Mouse (Mus musculus): ENCODE measurements around the gene Slc35f4. TPM values are rescaled to one million over a fixed set of nuclear protein-coding genes. Genes with fewer than 3 reads are reported as not detected.

The Slc35f4 gene
- polyA plus RNA-seq, 1 experiment = 5.5 TPM

- TF ChIP-seq POLR2A (IDR thresholded peaks at IDR 0.05; ENCODE audit: borderline replicate concordance, insufficient read depth, low read length) = no peak
- TF ChIP-seq CTCF (IDR thresholded peaks at IDR 0.05; ENCODE audit: borderline replicate concordance, insufficient read depth, low read depth, low read length) = no peak
- Histone ChIP-seq H3K27me3 (ENCODE audit: control insufficient read depth, insufficient read depth, low read length) (no peaks in the 10 kb centered on the region), H3K4me1 (ENCODE audit: control insufficient read depth, insufficient read depth, low read length) (peaks cover 8% of the 10 kb centered on the region; the same call in 1 of the 2 replicates), H3K27ac (ENCODE audit: insufficient read depth, low read length) (no peak overlapping the region), H3K4me3 (replicated peaks; ENCODE audit: insufficient read depth, low read depth, low read length) (no peak overlapping the region)
- WGBS = 40% methylated on average over 5 of the region's 5 CpGs
- peak in 1 of 2 experiments; percentile 25 for DNase-seq
Measured at GRCm38 (mm10) chr14:49311091-49311492, 214.8 kb downstream of the Slc35f4 start.

- Histone ChIP-seq H3K27me3 (ENCODE audit: control insufficient read depth, insufficient read depth, low read length) (no peaks in the 10 kb centered on the region), H3K27ac (ENCODE audit: insufficient read depth, low read length) (no peak overlapping the region), H3K4me1 (ENCODE audit: control insufficient read depth, insufficient read depth, low read length) (peaks cover 8% of the 10 kb centered on the region; the same call in 1 of the 2 replicates), H3K4me3 (replicated peaks; ENCODE audit: insufficient read depth, low read depth, low read length) (no peak overlapping the region)
- no peak for TF ChIP-seq POLR2A (IDR thresholded peaks at IDR 0.05; ENCODE audit: borderline replicate concordance, insufficient read depth, low read length)
- no peak for DNase-seq
- 95% methylated on average over 2 of the region's 2 CpGs for WGBS
Measured at GRCm38 (mm10) chr14:49309670-49310069, 216.2 kb downstream of the Slc35f4 start.

DNA sequence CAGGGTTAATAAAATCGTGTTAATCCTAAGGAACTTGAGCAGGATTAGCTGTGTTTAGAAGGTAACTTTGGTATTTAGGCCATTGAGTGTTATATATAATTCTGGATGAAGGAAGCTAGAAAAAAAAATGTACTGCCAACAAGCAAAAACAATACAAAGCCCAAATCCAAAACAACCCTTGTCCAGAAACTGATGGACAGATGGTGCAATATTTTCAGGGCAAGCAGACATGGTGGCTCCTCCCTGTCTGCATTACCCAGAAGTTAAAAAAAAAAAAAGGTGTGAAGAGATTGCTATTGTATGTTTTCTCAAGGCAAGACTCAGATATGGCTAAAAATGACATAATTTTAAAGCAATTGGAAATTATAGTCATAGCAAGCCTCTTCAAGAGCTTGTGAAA lies 217.3 kb downstream of the Slc35f4 start:
- H3K4me3 ChIP-seq (replicated peaks; ENCODE audit: insufficient read depth, low read depth, low read length) = no peak overlapping the region
- WGBS = 15% methylated on average over 1 of the region's 1 CpGs
- H3K4me1 ChIP-seq (ENCODE audit: control insufficient read depth, insufficient read depth, low read length) = peaks cover 8% of the 10 kb centered on the region; the same call in 1 of the 2 replicates
- TF ChIP-seq CTCF (IDR thresholded peaks at IDR 0.05; ENCODE audit: borderline replicate concordance, insufficient read depth, low read depth, low read length) (no peak), POLR2A (IDR thresholded peaks at IDR 0.05; ENCODE audit: borderline replicate concordance, insufficient read depth, low read length) (no peak)
- no peaks in the 10 kb centered on the region for H3K27me3 ChIP-seq (ENCODE audit: control insufficient read depth, insufficient read depth, low read length)
- DNase-seq = peak in 1 of 2 experiments; percentile 81
- H3K27ac ChIP-seq (ENCODE audit: insufficient read depth, low read length) = no peak overlapping the region

DNA sequence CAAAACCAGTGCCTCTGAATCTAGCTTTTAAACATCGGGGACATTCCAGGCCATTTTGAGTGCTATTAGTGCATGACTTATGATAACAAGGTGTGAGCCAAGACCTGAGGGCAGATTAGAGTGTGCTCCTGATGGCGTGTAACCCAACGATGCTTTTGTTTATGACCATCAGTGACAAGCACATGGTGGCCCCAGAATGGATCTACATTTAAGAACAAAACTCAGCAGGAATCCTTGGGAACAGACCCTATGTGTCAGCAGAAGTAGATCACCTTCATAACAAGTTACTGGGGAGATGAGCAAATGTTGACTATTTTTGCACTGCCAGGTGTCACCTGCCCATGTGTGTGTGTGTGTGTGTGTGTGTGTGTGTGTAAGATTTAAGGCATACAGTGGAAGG lies 218.0 kb downstream of the Slc35f4 start:
- no peak for TF ChIP-seq POLR2A (IDR thresholded peaks at IDR 0.05; ENCODE audit: borderline replicate concordance, insufficient read depth, low read length)
- no peak for TF ChIP-seq CTCF (IDR thresholded peaks at IDR 0.05; ENCODE audit: borderline replicate concordance, insufficient read depth, low read depth, low read length)
- Histone ChIP-seq H3K4me1 (ENCODE audit: control insufficient read depth, insufficient read depth, low read length) (peaks cover 8% of the 10 kb centered on the region; the same call in 1 of the 2 replicates), H3K4me3 (replicated peaks; ENCODE audit: insufficient read depth, low read depth, low read length) (no peak overlapping the region), H3K27ac (ENCODE audit: insufficient read depth, low read length) (no peak overlapping the region), H3K27me3 (ENCODE audit: control insufficient read depth, insufficient read depth, low read length) (no peaks in the 10 kb centered on the region)
- DNase-seq = peak; percentile 33 to 52
- 28% methylated on average over 3 of the region's 3 CpGs for WGBS

DNA sequence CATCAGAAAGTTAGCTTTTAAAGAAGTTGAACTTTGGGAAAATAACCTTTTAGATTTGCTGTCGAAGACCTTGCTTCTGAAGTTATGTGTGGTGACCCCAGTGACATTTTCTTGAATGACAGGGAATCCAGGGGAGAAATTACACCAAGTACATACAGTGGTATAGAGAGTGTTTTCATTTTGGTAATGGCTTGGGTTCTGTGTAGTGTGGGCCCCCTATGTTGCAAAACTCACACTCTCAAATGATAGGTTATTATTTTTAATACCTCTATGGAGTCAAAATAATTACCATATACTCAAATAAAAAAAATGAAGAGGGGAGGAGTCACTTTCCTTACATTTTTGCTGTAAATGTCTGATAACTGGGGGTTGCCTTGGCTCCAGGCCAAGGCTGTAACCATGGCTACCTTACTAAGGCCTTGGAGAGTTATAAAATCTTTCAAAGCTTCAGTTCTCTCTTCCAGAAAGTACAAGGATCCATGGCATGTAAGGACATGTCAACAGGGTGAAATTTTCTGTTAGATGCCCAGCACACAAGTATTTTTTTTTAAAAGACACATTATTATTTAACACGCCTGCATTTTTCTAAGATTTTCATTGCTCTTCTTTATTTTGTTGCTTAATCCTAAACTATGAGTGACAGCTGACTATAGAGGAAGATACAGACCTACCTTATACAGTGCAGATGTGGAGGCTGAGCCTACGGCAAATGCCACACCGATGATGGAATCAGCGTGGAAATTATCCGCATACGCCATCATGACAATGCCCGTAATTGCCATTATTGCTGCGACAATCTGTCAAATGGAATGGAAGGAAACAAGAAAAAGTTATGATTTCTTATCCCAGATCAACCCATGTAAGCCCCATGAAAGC lies 220.1 kb downstream of the Slc35f4 start:
- DNase-seq = no peak
- TF ChIP-seq POLR2A (IDR thresholded peaks at IDR 0.05; ENCODE audit: borderline replicate concordance, insufficient read depth, low read length) = no peak
- TF ChIP-seq CTCF (IDR thresholded peaks at IDR 0.05; ENCODE audit: borderline replicate concordance, insufficient read depth, low read depth, low read length) = no peak
- no peaks in the 10 kb centered on the region for H3K27me3 ChIP-seq (ENCODE audit: control insufficient read depth, insufficient read depth, low read length)
- H3K4me3 ChIP-seq (replicated peaks; ENCODE audit: insufficient read depth, low read depth, low read length) = no peak overlapping the region
- no peak overlapping the region for H3K27ac ChIP-seq (ENCODE audit: insufficient read depth, low read length)
- peaks cover 6% of the 10 kb centered on the region; the same call in 1 of the 2 replicates for H3K4me1 ChIP-seq (ENCODE audit: control insufficient read depth, insufficient read depth, low read length)
- WGBS = 82% methylated on average over 9 of the region's 9 CpGs

DNA sequence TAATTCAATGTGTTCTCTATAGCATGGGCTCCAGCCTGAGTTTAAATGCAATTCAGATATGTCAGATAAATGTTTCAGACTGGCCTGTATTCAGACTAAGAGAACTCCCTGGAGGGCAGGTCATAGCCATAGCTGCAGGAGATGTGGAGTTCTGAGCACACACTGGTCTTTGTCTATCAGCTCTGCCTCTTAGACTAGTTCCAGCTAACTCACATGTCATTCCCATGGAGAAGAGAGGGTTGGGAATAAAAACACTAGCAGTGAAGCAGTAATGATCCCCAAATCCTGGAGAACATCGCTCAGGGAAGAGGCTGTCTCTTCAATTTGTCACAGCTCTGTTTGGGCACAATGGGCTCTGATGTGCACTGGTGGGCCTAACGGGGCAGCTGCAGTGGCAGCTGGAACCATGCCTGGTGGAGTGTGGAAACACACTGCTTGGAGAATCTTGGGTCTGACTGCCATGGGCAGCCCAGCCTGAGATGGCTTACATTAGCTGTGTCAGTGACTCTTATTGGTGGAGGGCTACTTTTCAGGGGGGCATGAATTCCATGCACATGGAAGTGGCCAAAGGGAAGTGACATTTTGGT lies 223.5 kb downstream of the Slc35f4 start:
- DNase-seq = no peak
- TF ChIP-seq CTCF (IDR thresholded peaks at IDR 0.05; ENCODE audit: borderline replicate concordance, insufficient read depth, low read depth, low read length) (no peak), POLR2A (IDR thresholded peaks at IDR 0.05; ENCODE audit: borderline replicate concordance, insufficient read depth, low read length) (no peak)
- Histone ChIP-seq H3K27ac (ENCODE audit: insufficient read depth, low read length) (no peak overlapping the region), H3K27me3 (ENCODE audit: control insufficient read depth, insufficient read depth, low read length) (no peaks in the 10 kb centered on the region), H3K4me1 (ENCODE audit: control insufficient read depth, insufficient read depth, low read length) (no peaks in the 10 kb centered on the region; the same call in 1 of the 2 replicates), H3K4me3 (replicated peaks; ENCODE audit: insufficient read depth, low read depth, low read length) (no peak overlapping the region)
- WGBS = 12% methylated on average over 2 of the region's 2 CpGs

GRCm38 (mm10) chr14:49300981-49301619 lies 224.7 kb downstream of the Slc35f4 start:
- DNase-seq = no peak
- TF ChIP-seq POLR2A (IDR thresholded peaks at IDR 0.05; ENCODE audit: borderline replicate concordance, insufficient read depth, low read length) = no peak
- no peak for TF ChIP-seq CTCF (IDR thresholded peaks at IDR 0.05; ENCODE audit: borderline replicate concordance, insufficient read depth, low read depth, low read length)
- Histone ChIP-seq H3K4me1 (ENCODE audit: control insufficient read depth, insufficient read depth, low read length) (no peaks in the 10 kb centered on the region), H3K4me3 (replicated peaks; ENCODE audit: insufficient read depth, low read depth, low read length) (no peak overlapping the region), H3K27ac (ENCODE audit: insufficient read depth, low read length) (no peak overlapping the region), H3K27me3 (ENCODE audit: control insufficient read depth, insufficient read depth, low read length) (no peaks in the 10 kb centered on the region)
- WGBS = 48% methylated on average over 8 of the region's 8 CpGs
